Mouse (Mus musculus) limb, embryonic 12.5 days (tissue): ENCODE data around the gene Cabin1. TPM values are rescaled to one million over a fixed set of nuclear protein-coding genes. Genes with fewer than 3 reads are reported as not detected.

Source experiments
- ATAC-seq: fragments of 200-750 bp; cut with Nextera tagmentation; 2 replicates; pipeline ENCODE4 v1.8.0; 2017; ENCODE audit warnings: low read depth, moderate TSS enrichment; ENCODE audit not compliant: insufficient number of reproducible peaks, insufficient read depth, low FRiP score, low TSS enrichment
- H3K27ac ChIP-seq: fragments of 300-500 bp; sonication (generic); 2 replicates; pipeline ENCODE4 v1.5.1; 2016; ENCODE audit warnings: mild to moderate bottlenecking, moderate library complexity
- H3K27me3 ChIP-seq: fragments of 300-500 bp; sonication (generic); 2 replicates; pipeline ENCODE4 v1.6.1; 2016; ENCODE audit warnings: mild to moderate bottlenecking, moderate library complexity
- H3K36me3 ChIP-seq: fragments of 300-500 bp; sonication (generic); 2 replicates; pipeline ENCODE4 v1.6.1; 2016; ENCODE audit warnings: mild to moderate bottlenecking, moderate library complexity
- H3K4me1 ChIP-seq: fragments of 300-500 bp; sonication (generic); replicated peaks from 2 replicates; pipeline ENCODE4 v1.6.1; 2016
- H3K4me2 ChIP-seq: fragments of 300-500 bp; sonication (generic); 2 replicates; pipeline ENCODE4 v1.6.1; 2016; ENCODE audit warnings: mild to moderate bottlenecking, moderate library complexity
- H3K4me3 ChIP-seq: fragments of 300-500 bp; sonication (generic); replicated peaks from 2 replicates; pipeline ENCODE4 v1.5.1; 2016; ENCODE audit warnings: mild to moderate bottlenecking
- H3K9ac ChIP-seq: fragments of 300-500 bp; sonication (generic); replicated peaks from 2 replicates; pipeline ENCODE4 v1.6.1; 2016; ENCODE audit warnings: mild to moderate bottlenecking, moderate library complexity
- H3K9me3 ChIP-seq: fragments of 300-500 bp; sonication (generic); 2 replicates; pipeline ENCODE4 v1.6.1; 2016; ENCODE audit warnings: mild to moderate bottlenecking, moderate library complexity
- WGBS: fragments of 180-500 bp; shearing (Covaris S2); methylation state at CpG from one replicate; pipeline ENCODE4 v1.1.7; 2016; 5-methylcytosine and 5-hydroxymethylcytosine counted together
- polyA plus RNA-seq: library from polyadenylated mRNA; unstranded; fragments of >200 nt; fragmentation: Nextera tagmentation; extraction: Ambion mirVana; gene quantifications from 2 replicates; pipeline ENCODE4 v1.2.1, GENCODE M21; 2016

Gene Cabin1
- polyA plus RNA-seq, 1 experiment from 2014 or later = 29.3 TPM

DNA sequence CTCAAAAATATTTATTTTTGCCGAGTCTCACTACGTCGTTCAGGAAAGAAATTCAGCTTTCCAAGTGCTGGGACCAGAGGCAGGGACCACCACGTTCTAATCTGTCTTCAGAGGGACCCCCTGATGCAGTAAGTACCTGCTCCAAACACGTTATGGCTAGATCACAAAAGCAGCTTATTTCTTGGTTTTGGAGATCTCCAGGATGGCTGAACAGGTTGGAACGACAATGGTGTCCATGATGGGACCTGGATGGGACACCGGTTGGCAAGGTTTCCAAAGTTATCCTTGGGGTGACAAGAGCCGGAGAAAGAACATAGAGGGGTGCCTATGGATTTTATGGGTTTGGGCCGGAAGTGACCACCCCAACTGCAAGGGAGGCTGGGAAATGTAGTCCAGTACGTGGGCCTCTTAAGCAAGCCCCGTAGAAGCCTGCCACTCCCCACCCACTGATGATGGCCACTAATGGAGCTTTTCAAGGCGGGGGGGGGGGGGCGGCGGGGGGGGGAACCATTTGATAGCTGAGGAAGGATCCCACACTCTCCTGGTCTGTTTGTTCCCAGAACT is 130.5 kb downstream of the Cabin1 start:
- H3K4me2 ChIP-seq = no peak overlapping the region
- no peaks in the 10 kb centered on the region for H3K4me1 ChIP-seq
- no peak overlapping the region for H3K4me3 ChIP-seq
- no peaks in the 10 kb centered on the region for H3K27me3 ChIP-seq
- no peak for ATAC-seq
- no peaks in the 10 kb centered on the region for H3K36me3 ChIP-seq
- H3K27ac ChIP-seq = no peak overlapping the region
- 73% methylated on average over 14 of the region's 14 CpGs for WGBS
- H3K9me3 ChIP-seq = no peaks in the 10 kb centered on the region
- H3K9ac ChIP-seq = no peak overlapping the region

DNA sequence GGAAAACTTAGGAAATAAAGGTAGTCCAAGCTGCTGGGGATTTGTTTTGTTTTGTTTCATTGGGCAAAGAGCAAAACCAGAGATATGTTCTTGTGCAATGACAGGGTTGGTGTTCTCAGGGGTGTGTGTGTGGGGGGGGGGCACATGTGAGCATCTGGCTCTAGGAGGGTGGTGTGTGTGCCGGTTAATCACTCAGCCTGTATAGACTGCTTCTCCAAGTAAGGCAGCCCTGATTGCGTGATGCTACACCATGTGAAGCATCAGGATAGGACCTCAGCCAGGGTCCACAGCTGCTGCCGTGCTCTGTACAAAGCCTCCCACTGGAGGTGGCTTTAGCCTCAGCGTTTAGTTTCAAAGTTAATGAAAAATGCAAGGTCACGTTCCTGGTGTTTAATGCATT is 131.1 kb downstream of the Cabin1 start:
- no peak for ATAC-seq
- Histone ChIP-seq H3K4me2 (no peak overlapping the region), H3K9ac (no peak overlapping the region), H3K36me3 (no peaks in the 10 kb centered on the region), H3K9me3 (no peaks in the 10 kb centered on the region), H3K4me3 (no peak overlapping the region), H3K27ac (no peak overlapping the region), H3K27me3 (no peaks in the 10 kb centered on the region), H3K4me1 (no peaks in the 10 kb centered on the region)
- 81% methylated on average over 5 of the region's 5 CpGs for WGBS

- Histone ChIP-seq H3K4me3 (no peak overlapping the region), H3K4me1 (no peaks in the 10 kb centered on the region), H3K9ac (no peak overlapping the region), H3K4me2 (no peak overlapping the region), H3K27me3 (no peaks in the 10 kb centered on the region), H3K27ac (no peak overlapping the region), H3K9me3 (no peaks in the 10 kb centered on the region), H3K36me3 (no peaks in the 10 kb centered on the region)
- ATAC-seq = no peak; the same call in 1 of the 2 replicates
- WGBS = 59% methylated on average over 5 of the region's 5 CpGs
These were observed 131.5 kb downstream of the Cabin1 start for GRCm38 (mm10) chr10:75632633-75633032.

GRCm38 (mm10) chr10:75627490-75627889 is 136.7 kb downstream of the Cabin1 start:
- 77% methylated on average over 3 of the region's 3 CpGs for WGBS
- no peak overlapping the region for H3K9ac ChIP-seq
- H3K27me3 ChIP-seq = no peaks in the 10 kb centered on the region
- H3K36me3 ChIP-seq = no peaks in the 10 kb centered on the region
- no peaks in the 10 kb centered on the region for H3K9me3 ChIP-seq
- no peak overlapping the region for H3K4me3 ChIP-seq
- no peak for ATAC-seq
- no peaks in the 10 kb centered on the region for H3K4me1 ChIP-seq
- H3K4me2 ChIP-seq = no peak overlapping the region
- no peak overlapping the region for H3K27ac ChIP-seq

GRCm38 (mm10) chr10:75626991-75627390 is 137.2 kb downstream of the Cabin1 start:
- Histone ChIP-seq H3K4me3 (no peak overlapping the region), H3K4me2 (no peak overlapping the region), H3K9ac (no peak overlapping the region), H3K27me3 (no peaks in the 10 kb centered on the region), H3K9me3 (no peaks in the 10 kb centered on the region; the same call in 1 of the 2 replicates), H3K27ac (no peak overlapping the region), H3K4me1 (no peaks in the 10 kb centered on the region), H3K36me3 (no peaks in the 10 kb centered on the region)
- ATAC-seq = no peak
- 74% methylated on average over 3 of the region's 3 CpGs for WGBS

DNA sequence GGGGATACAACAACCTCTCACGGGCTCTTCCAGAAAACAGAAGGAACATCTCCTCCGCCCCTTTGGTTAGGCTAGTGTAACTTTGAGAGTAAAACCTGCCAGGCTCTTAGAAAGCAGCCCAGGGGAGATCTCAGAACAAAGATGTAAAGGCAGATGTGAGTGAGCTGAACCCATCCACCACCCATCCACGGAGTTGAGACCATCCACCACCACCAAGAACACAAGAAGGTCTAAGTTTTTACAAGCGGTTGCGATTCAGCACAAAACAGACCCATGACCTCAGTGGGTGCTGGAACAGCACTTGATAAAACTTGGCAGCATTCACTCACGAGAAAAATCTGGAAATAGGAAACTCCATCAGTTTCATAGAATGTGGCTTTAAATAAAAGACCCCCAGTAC is 138.2 kb downstream of the Cabin1 start:
- Histone ChIP-seq H3K4me2 (no peak overlapping the region), H3K9ac (no peak overlapping the region), H3K4me3 (no peak overlapping the region), H3K27me3 (no peaks in the 10 kb centered on the region), H3K27ac (no peak overlapping the region), H3K4me1 (no peaks in the 10 kb centered on the region), H3K9me3 (no peaks in the 10 kb centered on the region; the same call in 1 of the 2 replicates), H3K36me3 (no peaks in the 10 kb centered on the region)
- WGBS = 58% methylated on average over 6 of the region's 6 CpGs
- ATAC-seq = no peak

DNA sequence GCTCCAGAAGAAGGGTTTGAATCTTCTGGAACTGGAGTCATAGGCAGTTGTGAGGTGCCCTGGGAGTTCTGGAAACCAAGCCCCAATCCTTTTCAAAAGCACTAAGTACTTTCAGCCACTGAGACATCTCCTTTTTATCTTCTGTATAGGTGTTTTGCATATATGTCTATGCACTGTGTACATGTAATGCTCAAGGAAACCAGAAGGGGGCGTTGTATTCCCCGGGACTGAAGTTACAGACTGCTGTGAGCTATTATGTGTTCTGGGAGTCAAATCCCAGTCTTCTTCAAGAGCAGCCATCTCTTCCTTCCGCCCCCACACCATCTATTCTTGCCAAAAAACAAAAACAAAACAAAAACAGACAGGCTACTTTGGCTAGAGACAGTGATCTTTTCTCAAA is 143.3 kb downstream of the Cabin1 start:
- H3K27me3 ChIP-seq = no peaks in the 10 kb centered on the region
- H3K4me1 ChIP-seq = no peaks in the 10 kb centered on the region
- WGBS = 57% methylated on average over 3 of the region's 3 CpGs
- no peak overlapping the region for H3K4me2 ChIP-seq
- no peaks in the 10 kb centered on the region; the same call in 1 of the 2 replicates for H3K9me3 ChIP-seq
- no peaks in the 10 kb centered on the region for H3K36me3 ChIP-seq
- H3K27ac ChIP-seq = no peak overlapping the region
- H3K4me3 ChIP-seq = no peak overlapping the region
- no peak for ATAC-seq
- no peak overlapping the region for H3K9ac ChIP-seq

- Histone ChIP-seq H3K4me2 (no peak overlapping the region), H3K9me3 (no peaks in the 10 kb centered on the region), H3K27me3 (no peaks in the 10 kb centered on the region), H3K4me3 (no peak overlapping the region), H3K4me1 (no peaks in the 10 kb centered on the region), H3K9ac (no peak overlapping the region), H3K36me3 (no peaks in the 10 kb centered on the region), H3K27ac (no peak overlapping the region)
- ATAC-seq = no peak
- 88% methylated on average over 4 of the region's 4 CpGs for WGBS
These were observed 148.1 kb downstream of the Cabin1 start for GRCm38 (mm10) chr10:75616044-75616443.

DNA sequence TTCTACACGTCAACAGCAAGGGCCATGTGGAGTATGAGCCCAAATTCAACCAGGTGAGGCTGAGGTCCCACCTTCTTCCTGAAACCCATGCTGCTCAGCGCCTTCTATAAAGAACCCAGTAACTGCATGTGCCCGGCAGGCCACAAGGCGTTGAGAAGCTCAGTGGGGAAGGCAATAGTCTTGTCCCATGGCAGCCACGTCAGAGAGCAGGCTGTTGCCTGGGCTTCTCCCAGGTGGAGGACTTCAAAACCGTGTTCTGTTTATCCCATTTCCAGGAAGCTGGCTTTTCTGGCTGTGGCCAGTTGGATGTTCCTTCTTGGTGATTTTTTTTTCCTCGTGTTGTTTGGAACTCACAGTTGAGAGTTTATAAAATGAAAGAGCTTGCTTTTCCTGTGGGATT is 153.7 kb downstream of the Cabin1 start:
- Histone ChIP-seq H3K9ac (no peak overlapping the region), H3K9me3 (no peaks in the 10 kb centered on the region), H3K4me2 (no peak overlapping the region), H3K36me3 (no peaks in the 10 kb centered on the region), H3K4me1 (peaks cover 3% of the 10 kb centered on the region; the same call in 1 of the 2 replicates), H3K27me3 (no peaks in the 10 kb centered on the region), H3K27ac (no peak overlapping the region), H3K4me3 (no peak overlapping the region)
- 49% methylated on average over 7 of the region's 7 CpGs for WGBS
- no peak for ATAC-seq

DNA sequence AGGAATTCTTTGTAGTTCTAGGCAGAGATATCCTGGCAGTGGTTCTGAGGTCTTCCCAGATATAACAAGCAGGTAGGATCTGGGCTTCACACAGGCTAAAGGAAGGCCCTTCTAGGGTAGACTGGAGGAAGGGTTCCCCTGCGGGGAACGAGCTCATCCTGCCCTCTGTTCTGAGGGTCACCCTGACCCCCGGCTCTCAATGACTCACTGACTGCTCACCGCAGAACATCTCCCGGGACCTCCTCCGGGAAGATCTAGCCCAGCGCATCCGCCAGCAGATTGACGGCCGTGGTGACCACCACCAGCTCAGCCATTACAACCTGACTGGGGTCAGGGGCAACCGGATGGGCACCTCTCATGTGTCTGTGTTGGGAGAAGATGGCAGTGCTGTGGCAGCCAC is 155.2 kb downstream of the Cabin1 start:
- Histone ChIP-seq H3K27me3 (no peaks in the 10 kb centered on the region), H3K4me2 (no peak overlapping the region), H3K4me1 (peaks cover 3% of the 10 kb centered on the region; the same call in 1 of the 2 replicates), H3K27ac (no peak overlapping the region), H3K36me3 (no peaks in the 10 kb centered on the region), H3K4me3 (no peak overlapping the region), H3K9me3 (no peaks in the 10 kb centered on the region), H3K9ac (no peak overlapping the region)
- ATAC-seq = no peak
- 91% methylated on average over 11 of the region's 11 CpGs for WGBS

DNA sequence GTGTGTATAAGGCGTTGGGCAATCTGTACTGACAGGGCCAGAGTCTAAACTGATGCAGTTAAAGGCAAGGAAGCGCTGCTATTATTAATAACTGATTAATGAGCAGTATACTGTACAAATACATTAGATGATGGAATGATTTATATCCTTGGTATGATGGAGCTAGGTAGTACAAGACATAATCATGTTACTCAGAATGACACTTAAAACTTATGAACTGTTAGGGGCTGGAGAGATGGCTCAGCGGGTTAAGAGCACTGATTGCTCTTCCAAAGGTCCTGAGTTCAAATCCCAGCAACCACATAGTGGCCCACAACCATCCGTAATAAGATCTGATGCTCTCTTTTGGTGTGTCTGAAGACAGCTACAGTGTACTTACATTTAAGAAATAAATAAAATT is 156.9 kb downstream of the Cabin1 start:
- 89% methylated on average over 4 of the region's 4 CpGs for WGBS
- Histone ChIP-seq H3K36me3 (no peaks in the 10 kb centered on the region), H3K9ac (no peak overlapping the region), H3K4me2 (no peak overlapping the region), H3K27ac (no peak overlapping the region), H3K4me1 (peaks cover 3% of the 10 kb centered on the region; the same call in 1 of the 2 replicates), H3K4me3 (no peak overlapping the region), H3K9me3 (no peaks in the 10 kb centered on the region), H3K27me3 (no peaks in the 10 kb centered on the region)
- ATAC-seq = no peak

GRCm38 (mm10) chr10:75605162-75605846 is 158.8 kb downstream of the Cabin1 start:
- ATAC-seq = no peak
- Histone ChIP-seq H3K27me3 (no peaks in the 10 kb centered on the region), H3K4me2 (no peak overlapping the region), H3K4me3 (no peak overlapping the region), H3K27ac (no peak overlapping the region), H3K9ac (no peak overlapping the region), H3K4me1 (peaks cover 2% of the 10 kb centered on the region; the same call in 1 of the 2 replicates), H3K36me3 (no peaks in the 10 kb centered on the region), H3K9me3 (no peaks in the 10 kb centered on the region)
- WGBS = 39% methylated on average over 11 of the region's 11 CpGs
